Mouse (Mus musculus) c-Kit-positive CD71-positive TER-119-negative erythroid progenitor cells, embryonic 14.5 days (primary cell): ENCODE measurements at regions not wholly inside any gene's neighbourhood (a gene's known extent, or its start where the extent isn't known, plus 50 kb on each side); places are given as distances from the start of the nearest gene placed in this dataset.
A peak's percentile ranks its signal among the peaks of the same experiment; 100 is the strongest.

Experiments
- DNase-seq: peaks from one replicate; pipeline ENCODE4 v3.0.0-alpha.2; 2013; ENCODE audit warnings: low read depth

- peak; percentile 17 for DNase-seq
Measured at GRCm38 (mm10) chrX:6261469-6261868, 59.1 kb downstream of the Bmp15 start.

GRCm38 (mm10) chrX:6258523-6258922 is 62.0 kb downstream of the Bmp15 start:
- no peak for DNase-seq

DNA sequence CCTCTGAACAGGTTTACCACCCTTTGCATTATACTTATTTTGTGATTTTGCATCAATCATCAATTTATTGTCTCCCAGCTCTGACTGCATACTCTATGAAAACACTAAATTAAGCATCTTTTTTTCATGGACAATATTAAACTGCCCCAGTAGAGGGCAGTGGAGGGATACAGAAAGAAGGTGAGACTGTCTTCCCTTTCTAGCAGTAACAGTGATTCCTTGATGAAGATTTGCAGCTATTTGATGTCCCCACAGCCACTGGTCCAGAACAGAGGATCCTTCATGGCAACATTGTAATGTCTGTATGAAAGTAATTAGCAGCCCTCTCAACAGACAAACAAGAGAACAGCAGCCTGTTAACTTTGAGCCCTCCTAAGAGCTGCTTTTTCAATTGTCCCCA is 66.5 kb downstream of the Bmp15 start:
- DNase-seq, result no peak

- DNase-seq, result no peak
Measured at GRCm38 (mm10) chrX:6252873-6253272, 67.6 kb downstream of the Bmp15 start.
